Mouse (Mus musculus): Measurements from ENCODE around the gene Diaph3.

Gene Diaph3

GRCm38 (mm10) chr14:86847154-86847810 lies 293.8 kb downstream of the Diaph3 start:
- DNase-seq (ENCODE audit: low spot score in 2 of 2): no peak

DNA sequence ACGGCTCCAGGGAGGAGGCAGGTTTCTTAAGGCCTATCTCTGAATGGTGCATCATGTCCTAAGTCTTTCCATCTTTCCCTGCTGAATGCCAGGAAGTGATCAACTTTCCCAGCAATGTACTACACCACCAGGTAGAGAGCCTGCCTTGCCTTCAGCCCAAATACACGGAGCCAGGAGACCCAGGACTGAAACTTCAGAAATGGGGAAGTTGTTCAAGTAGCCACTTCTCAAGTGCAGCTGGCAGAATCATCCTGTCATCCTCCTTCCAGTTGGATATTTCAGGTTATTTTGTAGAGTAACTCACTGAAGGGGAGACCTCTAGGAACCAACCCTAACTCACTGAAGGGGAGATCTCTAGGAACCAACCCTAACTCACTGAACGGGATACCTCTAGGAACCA lies 297.0 kb downstream of the Diaph3 start:
- no peak for DNase-seq (ENCODE audit: low spot score in 2 of 2)

DNA sequence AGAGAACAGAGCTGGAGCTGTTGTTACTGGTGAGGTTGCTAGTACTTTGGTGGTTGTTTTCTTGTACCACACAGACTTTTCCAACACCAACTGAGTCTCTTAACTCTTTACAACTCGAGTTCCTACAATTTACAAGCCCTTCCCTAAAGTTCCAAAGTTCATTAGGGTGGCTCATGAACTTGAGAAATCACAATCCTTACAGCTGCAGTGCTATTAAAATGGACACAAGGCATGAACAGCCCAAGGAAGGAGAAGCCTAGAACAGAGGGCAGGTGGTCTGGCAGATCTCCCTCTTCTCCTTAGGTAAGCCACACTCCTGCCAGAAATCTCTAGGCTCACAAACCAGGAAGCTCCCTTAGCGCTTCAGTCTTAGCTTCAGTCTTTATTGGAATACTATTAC lies 303.4 kb downstream of the Diaph3 start:
- DNase-seq (ENCODE audit: low spot score in 2 of 2): no peak

DNA sequence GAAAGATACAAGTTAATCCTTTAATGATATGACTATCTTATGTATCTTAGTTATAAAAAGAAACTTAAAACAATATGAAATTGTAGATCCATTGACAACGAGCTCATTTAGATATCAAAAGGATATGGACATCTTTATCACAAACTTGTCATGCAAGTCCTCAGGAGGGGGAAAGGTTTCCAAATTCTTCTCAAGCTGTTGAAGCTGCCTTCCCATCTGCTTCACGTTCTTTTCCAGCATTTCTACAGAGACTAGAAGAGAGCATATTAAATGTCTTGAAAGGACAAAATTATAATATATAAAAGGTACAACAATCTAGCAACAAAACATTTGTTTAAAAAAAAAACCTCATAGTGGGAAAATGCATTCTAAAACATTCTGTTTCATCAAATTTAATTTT lies 306.2 kb downstream of the Diaph3 start:
- DNase-seq (ENCODE audit: low spot score in 2 of 2): no peak

DNA sequence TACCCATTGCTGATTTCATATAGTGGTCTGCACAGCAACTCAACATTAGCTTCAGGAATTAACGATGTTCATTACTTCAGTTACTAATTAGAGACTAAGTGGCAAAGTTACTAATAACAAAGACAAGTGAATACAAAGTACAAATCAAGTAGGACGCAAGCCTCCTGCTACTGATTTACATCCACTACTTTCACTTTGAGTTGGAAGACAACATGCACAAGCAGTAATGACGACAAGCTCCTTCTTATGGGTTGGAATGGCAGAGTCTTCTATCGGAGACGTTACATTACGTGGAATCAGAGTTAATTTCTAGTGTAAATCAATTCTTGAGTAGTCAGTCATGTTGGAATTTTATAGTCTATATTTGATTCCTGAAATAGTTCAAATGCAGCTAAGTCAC lies 306.8 kb downstream of the Diaph3 start:
- no peak for DNase-seq (ENCODE audit: low spot score in 2 of 2)

DNA sequence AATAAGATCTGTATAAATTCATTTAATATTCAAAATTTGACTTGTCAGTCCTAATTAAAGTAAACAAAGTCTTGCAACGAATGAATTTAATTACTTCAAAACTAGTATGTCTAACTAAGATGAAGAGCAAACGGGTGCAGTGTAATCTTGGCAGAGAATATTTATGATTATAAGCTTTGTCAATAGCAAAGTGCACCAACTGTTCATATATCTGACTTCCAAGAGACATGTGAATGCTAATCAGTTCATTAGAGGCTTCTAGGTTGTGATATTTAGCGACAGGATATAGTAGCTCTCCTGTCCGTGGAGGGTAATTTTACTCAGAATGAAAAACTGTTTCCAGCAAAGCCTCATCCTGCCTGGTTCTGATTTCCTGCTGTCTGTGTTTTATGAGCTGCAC lies 308.0 kb downstream of the Diaph3 start:
- DNase-seq (ENCODE audit: low spot score in 2 of 2): no peak

DNA sequence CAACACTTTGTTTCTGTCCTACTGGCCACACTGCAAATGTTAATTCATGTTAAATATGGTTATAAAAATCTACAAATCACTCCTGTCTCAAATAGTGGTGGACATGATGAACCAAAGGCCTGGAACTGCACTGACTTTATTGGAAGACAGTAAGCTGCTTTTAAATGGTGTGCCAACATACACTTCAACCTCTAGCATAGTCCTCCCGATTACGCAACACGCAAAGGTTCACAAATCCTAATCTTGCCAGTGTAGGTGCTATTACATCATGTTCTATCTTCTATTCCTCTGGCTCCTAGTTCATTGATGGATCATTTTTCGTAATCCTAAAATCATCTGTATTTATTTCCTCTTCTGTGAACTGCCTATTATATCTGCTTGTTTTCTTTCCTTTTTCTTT lies 324.8 kb downstream of the Diaph3 start:
- no peak for DNase-seq (ENCODE audit: low spot score in 2 of 2)

GRCm38 (mm10) chr14:86788880-86789641 lies 352.0 kb downstream of the Diaph3 start:
- DNase-seq (ENCODE audit: low spot score in 2 of 2): no peak

DNA sequence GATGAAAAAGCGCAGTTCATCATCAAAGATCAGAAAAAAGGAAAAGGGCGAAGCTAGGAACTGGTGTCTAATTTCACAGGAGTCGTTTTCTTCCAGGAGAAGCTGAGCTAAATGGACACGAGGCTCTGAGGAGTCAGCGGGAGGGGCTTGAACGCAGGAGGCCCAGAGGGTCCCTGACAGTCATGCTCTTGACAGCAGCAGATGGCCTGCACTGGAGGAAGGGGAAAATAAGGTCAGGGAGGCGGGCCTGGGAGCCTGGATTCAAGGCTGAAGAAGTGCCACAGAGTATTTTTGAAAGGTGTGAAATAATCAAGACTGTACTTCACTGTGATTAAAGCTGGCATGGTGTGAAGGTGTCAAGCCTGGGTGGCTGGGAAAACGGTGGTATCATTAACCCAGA lies 354.2 kb downstream of the Diaph3 start:
- no peak for DNase-seq (ENCODE audit: low spot score in 2 of 2)

- no peak for DNase-seq (ENCODE audit: low spot score in 2 of 2)
These were observed 359.3 kb downstream of the Diaph3 start for GRCm38 (mm10) chr14:86781553-86782273.

DNA sequence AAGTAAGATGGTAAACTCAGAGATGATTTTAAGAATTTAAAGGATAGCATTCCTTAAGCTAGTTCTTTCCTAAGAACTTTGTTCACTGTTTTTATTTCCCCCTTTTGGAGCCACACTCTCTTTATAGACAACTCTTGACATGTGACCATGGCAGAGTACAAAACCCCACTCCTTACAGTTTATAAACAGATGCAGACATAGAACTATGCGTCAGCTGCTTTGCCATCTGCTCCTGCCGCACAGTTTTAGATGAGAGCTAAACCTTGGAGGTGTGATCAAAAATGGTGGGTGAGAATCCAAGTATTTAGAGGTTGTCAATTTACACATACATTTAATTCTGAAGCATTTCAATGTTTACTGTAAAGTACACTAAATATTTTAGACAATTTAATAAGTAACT lies 367.7 kb downstream of the Diaph3 start:
- DNase-seq (ENCODE audit: low spot score in 2 of 2): peak; percentile 18 to 58

- DNase-seq (ENCODE audit: low spot score in 2 of 2): no peak
These were observed 368.6 kb downstream of the Diaph3 start for GRCm38 (mm10) chr14:86772176-86773150.

DNA sequence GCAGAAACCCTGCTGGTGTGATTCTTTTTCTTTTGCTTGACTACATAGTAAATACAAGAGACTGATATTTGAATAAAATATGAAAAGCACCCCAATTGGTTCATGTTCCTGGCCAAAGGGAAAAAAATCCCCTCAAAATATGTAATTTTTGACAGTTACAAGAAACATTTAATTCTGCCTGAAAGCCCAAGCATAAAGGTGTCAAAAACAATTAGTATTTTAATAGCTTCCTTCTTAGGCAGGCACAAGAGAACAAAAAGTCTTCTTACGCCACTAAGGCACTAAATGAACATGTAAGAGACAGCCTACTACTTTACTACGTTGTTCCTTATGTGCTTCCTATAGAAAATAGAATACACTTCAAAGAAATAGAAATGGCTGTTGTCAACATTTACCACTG lies 376.7 kb downstream of the Diaph3 start:
- DNase-seq (ENCODE audit: low spot score in 2 of 2): no peak

DNA sequence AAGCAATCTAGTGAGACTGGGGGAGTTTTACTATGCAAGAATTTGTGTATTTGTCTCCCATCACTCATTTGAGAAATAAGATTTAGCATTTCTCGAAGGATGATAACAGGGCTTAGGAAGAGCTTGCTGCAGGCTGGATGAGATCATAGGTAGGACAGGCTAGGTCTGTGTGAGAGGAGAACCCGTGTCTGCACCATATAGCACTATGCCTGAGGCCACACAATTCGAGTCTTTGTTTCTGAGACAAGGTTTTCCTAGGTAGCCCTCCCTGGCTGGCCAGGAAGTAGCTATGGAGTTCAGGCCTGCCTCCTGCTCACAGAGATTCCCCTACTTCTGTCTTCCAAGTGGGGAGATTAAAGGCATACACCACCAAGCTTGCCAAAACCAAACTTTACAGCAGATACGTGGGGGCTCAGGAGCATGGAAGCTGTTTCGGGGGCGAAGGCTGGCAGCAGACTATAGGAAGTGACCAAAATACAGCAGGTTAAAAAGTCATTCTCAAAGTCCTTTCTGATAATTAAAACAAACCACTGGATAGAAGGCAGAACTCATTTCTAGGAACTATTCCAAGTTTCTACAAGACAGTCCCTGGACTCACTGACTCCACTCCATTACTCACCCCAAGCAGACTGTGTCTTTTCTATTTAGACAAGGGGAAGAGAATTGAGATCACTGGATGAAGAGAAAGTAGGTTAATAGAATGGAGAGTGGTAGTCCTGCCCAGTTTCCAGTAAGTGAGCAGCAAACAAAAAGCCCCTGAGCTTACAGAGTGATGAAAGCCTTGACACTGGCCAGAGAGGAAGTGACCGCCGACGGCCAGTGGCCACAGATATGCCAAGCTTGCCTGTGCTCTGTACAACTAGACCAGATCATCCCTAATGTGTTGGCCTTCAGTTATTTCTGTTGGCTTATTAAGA lies 383.2 kb downstream of the Diaph3 start:
- DNase-seq (ENCODE audit: low spot score in 2 of 2): no peak

GRCm38 (mm10) chr14:86757132-86757531 lies 383.9 kb downstream of the Diaph3 start:
- no peak for DNase-seq (ENCODE audit: low spot score in 2 of 2)

DNA sequence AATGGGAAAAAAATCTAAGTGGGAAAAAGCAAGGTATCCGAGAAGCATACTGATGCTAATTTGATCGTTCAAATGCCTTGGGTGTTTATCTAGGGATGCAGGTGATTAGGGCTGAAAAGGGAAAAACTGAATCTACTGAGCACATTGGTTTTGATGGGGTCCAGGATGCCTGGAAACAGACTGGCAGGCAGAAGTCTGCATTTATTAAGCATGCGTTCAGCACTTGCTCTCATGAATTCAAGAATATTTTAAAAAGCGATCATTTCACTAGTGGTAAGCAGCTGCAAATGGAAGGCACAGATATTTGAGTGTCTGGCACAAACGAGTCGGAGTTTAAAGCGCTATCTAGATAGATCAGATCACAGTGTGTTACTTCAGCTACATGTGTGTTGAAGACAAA lies 390.7 kb downstream of the Diaph3 start:
- no peak for DNase-seq (ENCODE audit: low spot score in 2 of 2)

- DNase-seq (ENCODE audit: low spot score in 2 of 2): no peak
These were observed 391.6 kb downstream of the Diaph3 start for GRCm38 (mm10) chr14:86749425-86749824.

DNA sequence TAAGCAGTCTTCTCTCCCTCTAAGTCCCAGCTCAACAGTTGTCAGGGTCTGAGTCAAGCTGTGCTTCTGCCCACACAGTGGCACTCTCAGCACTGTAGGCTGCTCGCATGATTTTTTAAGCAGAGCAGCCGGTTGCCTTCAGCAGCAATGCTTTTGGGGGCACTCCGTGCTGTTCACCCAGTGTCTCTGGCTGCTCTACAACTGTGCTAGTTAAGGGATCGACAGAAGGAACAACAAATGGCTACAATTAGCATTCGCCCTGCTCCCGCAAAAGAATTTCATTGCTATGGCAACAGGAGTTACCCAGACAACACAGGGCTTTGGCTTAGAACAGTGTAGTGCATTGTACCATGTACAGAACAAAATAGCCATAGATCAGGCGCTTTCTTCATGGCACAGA lies 392.2 kb downstream of the Diaph3 start:
- peak; percentile 85 to 92 for DNase-seq (ENCODE audit: low spot score in 2 of 2)

DNA sequence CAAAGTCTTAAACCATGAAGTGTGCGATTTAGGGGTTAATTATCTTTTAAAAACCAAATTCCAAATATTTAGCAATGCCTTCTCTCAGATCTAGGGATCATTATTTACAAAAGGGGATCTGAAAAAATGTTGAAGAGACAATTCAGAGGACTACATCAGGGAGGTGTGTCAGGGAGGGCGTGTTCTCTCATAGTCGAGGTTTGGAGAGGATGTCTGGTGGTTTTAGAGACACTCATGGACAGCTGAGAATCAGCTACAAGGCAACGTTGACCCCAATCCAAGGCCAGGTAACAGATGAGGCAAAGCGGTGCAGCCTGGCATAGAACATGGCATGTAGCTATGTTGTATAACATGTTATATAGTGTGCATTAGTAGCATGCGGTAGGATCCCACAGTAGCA lies 396.5 kb downstream of the Diaph3 start:
- no peak for DNase-seq (ENCODE audit: low spot score in 2 of 2)

DNA sequence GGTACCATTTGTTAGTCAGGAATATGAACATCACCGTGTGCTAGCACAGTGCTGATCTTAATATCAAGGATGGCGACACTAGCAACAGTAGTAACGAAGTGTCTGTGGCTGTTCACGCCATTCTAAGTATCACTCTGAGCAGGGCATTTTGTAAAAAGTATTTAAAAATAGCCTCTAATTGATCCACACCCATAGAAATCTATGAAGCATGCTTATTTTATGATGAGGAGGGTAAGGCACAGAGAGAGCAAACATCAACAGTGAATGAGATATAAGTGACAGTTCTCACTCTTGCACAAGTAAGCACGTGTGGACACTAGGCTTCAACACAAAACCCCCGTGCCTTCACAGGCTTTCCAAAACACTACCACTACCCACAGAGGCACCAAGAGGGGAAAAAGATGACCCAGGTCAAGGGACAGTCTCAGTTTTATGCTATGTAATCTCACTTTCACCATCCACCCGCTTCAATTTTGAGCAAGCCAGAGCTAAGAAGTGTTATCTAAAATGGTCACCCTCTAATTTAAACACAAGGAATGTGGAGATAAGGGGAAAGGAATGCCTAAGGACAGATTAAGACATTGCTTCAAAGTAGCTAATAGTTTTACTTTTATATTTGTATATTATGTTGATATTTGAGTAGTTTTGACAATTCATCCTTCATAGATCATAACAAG lies 399.0 kb downstream of the Diaph3 start:
- DNase-seq (ENCODE audit: low spot score in 2 of 2): no peak
